In the genomic region with DNA sequence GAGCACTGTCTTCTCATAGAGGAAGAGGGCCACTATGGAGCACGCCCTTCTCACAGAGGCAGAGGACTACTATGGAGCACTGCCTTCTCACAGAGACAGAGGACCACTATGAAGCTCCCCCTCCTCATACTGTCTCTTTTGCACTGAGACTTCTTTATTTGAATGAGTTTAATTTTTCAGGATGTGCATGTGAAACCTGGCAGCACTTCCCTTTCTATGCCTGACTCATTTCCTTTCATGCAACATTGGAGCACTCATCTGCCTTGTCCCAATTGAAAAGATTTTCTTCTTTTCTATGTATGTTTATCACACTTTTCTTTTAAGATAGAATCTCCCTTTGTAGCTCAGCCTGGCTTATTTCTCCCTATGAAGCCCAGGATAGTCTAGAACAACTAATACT, we compare ENCODE assay signal across 20 mouse cellular contexts.
"Had no signal": no experiment of that assay in that cellular context is flagged by ENCODE, and none has a peak within 500 bp of the region (broad histone marks: within the 10 kb centered on the region; RNA-seq: fewer than 3 reads in every experiment).

No protein-coding gene starts in this region.

- DNase-seq: heart, postnatal 10 days; heart, postnatal 36 days; heart, postnatal 4 days; kidney, adult 11 months; kidney, adult 18-20 months; kidney, adult 2 months; kidney, adult 8-10 months; kidney, adult 9 months; kidney, postnatal 10 days; kidney, postnatal 14 days; kidney, postnatal 25 days; kidney, postnatal 36 days; kidney, postnatal 4 days; layer of hippocampus, adult 9-11 months; layer of hippocampus, postnatal 36 days had no signal

- ATAC-seq: hindbrain, embryonic 16.5 days; hindbrain, postnatal 0 days; intestine, embryonic 15.5 days; intestine, embryonic 16.5 days; intestine, postnatal 0 days had no signal
